8 mouse cellular contexts compared by ENCODE assay signal in the genomic region with DNA sequence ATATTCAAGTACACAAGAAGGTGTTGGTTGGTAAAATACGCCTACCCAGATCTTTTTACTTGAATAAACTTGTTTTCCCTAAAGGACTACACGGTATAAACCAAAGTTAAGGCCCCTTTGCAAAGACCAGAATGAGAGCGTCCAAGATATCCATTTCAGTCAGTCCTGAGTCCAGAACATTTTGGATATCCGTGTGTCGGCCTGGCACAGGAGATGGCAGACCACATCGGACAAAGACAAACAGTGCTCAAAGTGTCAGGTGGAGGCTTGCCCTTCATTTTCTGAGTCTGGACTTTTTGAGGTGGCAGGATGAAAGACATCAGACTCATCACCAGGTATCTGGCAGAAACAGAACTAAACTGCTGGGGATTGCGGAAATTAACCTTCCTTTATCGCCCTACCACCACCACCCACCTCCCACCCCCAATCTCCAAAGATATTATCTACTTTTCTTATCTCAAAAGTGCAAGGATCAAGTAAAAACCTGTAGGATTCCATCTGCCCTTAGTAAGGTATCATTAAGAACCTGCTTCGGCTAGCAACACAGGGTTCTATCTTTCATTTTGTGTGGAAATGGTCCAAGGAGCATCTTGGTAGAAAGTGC. TPM values are rescaled to one million over a fixed set of nuclear protein-coding genes. Genes with fewer than 3 reads are reported as not detected.
A peak's percentile ranks its signal among the peaks of the same experiment; 100 is the strongest.
DNase-seq lines count a peak whose midpoint lies in the region; ATAC-seq and TF ChIP-seq lines count a peak whose summit lies in the region.

No protein-coding gene starts in this region.

- H3K9ac ChIP-seq in neural tube, embryonic 11.5 days (ENCODE audit: low read length): no peak overlapping the region
- H3K9ac ChIP-seq in limb, embryonic 14.5 days (ENCODE audit: low read depth, low read length, severe bottlenecking): no peak overlapping the region
- peak overlapping the region; percentile 94; the same call in 1 of the 2 replicates for H3K9ac ChIP-seq in stomach, embryonic 16.5 days (ENCODE audit: low read length)

- DNase-seq in cerebellum, adult 2 months: no peak
- DNase-seq in cerebellum, postnatal 4 days (ENCODE audit: low spot score in 2 of 2): no peak
- no peak for DNase-seq in neural tube, embryonic 11.5 days (ENCODE audit: low spot score)
- no peak for DNase-seq in neural tube, embryonic 10.5 days (ENCODE audit: extremely low spot score, low spot score)
- DNase-seq in limb, embryonic 14.5 days (ENCODE audit: low spot score): no peak
- no peak for DNase-seq in Muller cell, postnatal 12 days (ENCODE audit: inconsistent ontology term)
- DNase-seq in adrenal gland, postnatal 10 days: no peak

- WGBS in cerebellum, adult 2 months: 18% methylated on average over 9 of the region's 9 CpGs
- WGBS in neural tube, embryonic 11.5 days: 45% methylated on average over 9 of the region's 9 CpGs
- 54% methylated on average over 9 of the region's 9 CpGs for WGBS in limb, embryonic 14.5 days
- 50% methylated on average over 9 of the region's 9 CpGs for WGBS in stomach, embryonic 16.5 days

- no peak for ATAC-seq in neural tube, embryonic 11.5 days (ENCODE audit: insufficient read depth, low FRiP score, low TSS enrichment)
- ATAC-seq in limb, embryonic 14.5 days (ENCODE audit: low FRiP score, low read depth): no peak
- no peak for ATAC-seq in stomach, embryonic 16.5 days (ENCODE audit: insufficient read depth, low FRiP score)

- H3K9me3 ChIP-seq in neural tube, embryonic 11.5 days (ENCODE audit: control insufficient read depth, low read length): no peaks in the 10 kb centered on the region
- H3K9me3 ChIP-seq in limb, embryonic 14.5 days (ENCODE audit: control insufficient read depth, low read length): no peaks in the 10 kb centered on the region
- H3K9me3 ChIP-seq in stomach, embryonic 16.5 days (replicated peaks; ENCODE audit: control insufficient read depth, low read length): no peaks in the 10 kb centered on the region

- H3K4me2 ChIP-seq in neural tube, embryonic 11.5 days (ENCODE audit: low read depth): peak overlapping the region; percentile 91
- peak overlapping the region; percentile 71 for H3K4me2 ChIP-seq in limb, embryonic 14.5 days (replicated peaks; ENCODE audit: low read depth, low read length, severe bottlenecking)
- peak overlapping the region; percentile 55 for H3K4me2 ChIP-seq in stomach, embryonic 16.5 days (ENCODE audit: low read depth, low read length)

- TF ChIP-seq CTCF in cerebellum, adult 2 months (IDR thresholded peaks at IDR 0.05; ENCODE audit: borderline replicate concordance, insufficient read depth, low read depth, low read length): no peak

- H3K36me3 ChIP-seq in neural tube, embryonic 11.5 days (ENCODE audit: control insufficient read depth, insufficient read depth, low read length): no peaks in the 10 kb centered on the region; the same call in 1 of the 2 replicates
- no peaks in the 10 kb centered on the region for H3K36me3 ChIP-seq in limb, embryonic 14.5 days (ENCODE audit: control insufficient read depth, insufficient read depth, low read length)
- H3K36me3 ChIP-seq in stomach, embryonic 16.5 days (ENCODE audit: control insufficient read depth, insufficient read depth, low read length): no peaks in the 10 kb centered on the region

- peaks cover 22% of the 10 kb centered on the region for H3K4me1 ChIP-seq in cerebellum, adult 2 months (ENCODE audit: control insufficient read depth, insufficient read depth, low read length)
- H3K4me1 ChIP-seq in neural tube, embryonic 11.5 days (ENCODE audit: control insufficient read depth, insufficient read depth, low read length): peaks cover 5% of the 10 kb centered on the region; the same call in 1 of the 2 replicates
- peaks cover 20% of the 10 kb centered on the region for H3K4me1 ChIP-seq in limb, embryonic 14.5 days (ENCODE audit: control insufficient read depth, insufficient read depth, low read length)
- H3K4me1 ChIP-seq in stomach, embryonic 16.5 days (ENCODE audit: control insufficient read depth, insufficient read depth, low read length): peaks cover 34% of the 10 kb centered on the region

- no peak for TF ChIP-seq POLR2A in cerebellum, adult 2 months (IDR thresholded peaks at IDR 0.05; ENCODE audit: borderline replicate concordance, insufficient read depth, low read length)
- TF ChIP-seq POLR2A in limb, embryonic 14.5 days (IDR thresholded peaks at IDR 0.05; ENCODE audit: borderline replicate concordance, extremely low read depth, insufficient read depth, insufficient read length): no peak

- H3K27me3 ChIP-seq in cerebellum, adult 2 months (ENCODE audit: control insufficient read depth, insufficient read depth, low read length): no peaks in the 10 kb centered on the region
- H3K27me3 ChIP-seq in neural tube, embryonic 11.5 days (ENCODE audit: control insufficient read depth, insufficient read depth, low read length): no peaks in the 10 kb centered on the region
- H3K27me3 ChIP-seq in limb, embryonic 14.5 days (ENCODE audit: control insufficient read depth, insufficient read depth, low read length): no peaks in the 10 kb centered on the region
- no peaks in the 10 kb centered on the region for H3K27me3 ChIP-seq in stomach, embryonic 16.5 days (ENCODE audit: control insufficient read depth, insufficient read depth, low read length)

- peak overlapping the region; percentile 62 for H3K4me3 ChIP-seq in cerebellum, adult 2 months (replicated peaks; ENCODE audit: insufficient read depth, low read depth, low read length)
- H3K4me3 ChIP-seq in neural tube, embryonic 11.5 days (ENCODE audit: low read depth, low read length): peak overlapping the region; percentile 85
- peak overlapping the region; percentile 75 for H3K4me3 ChIP-seq in limb, embryonic 14.5 days (replicated peaks; ENCODE audit: low read length)
- peak overlapping the region; percentile 96 for H3K4me3 ChIP-seq in stomach, embryonic 16.5 days (replicated peaks; ENCODE audit: low read length)

- H3K27ac ChIP-seq in cerebellum, adult 2 months (ENCODE audit: insufficient read depth, low read length): no peak overlapping the region
- H3K27ac ChIP-seq in neural tube, embryonic 11.5 days (ENCODE audit: low read depth, low read length): no peak overlapping the region
- no peak overlapping the region for H3K27ac ChIP-seq in limb, embryonic 14.5 days (replicated peaks; ENCODE audit: low read depth, low read length)
- peak overlapping the region; percentile 91; the same call in 1 of the 2 replicates for H3K27ac ChIP-seq in stomach, embryonic 16.5 days (ENCODE audit: low read length)

RNA-seq across cellular contexts. Expression of gene Ybx3, which starts 1.8 kb away (rescaled TPM):
- polyA plus RNA-seq in cerebellum, adult 2 months (2012; rRNA removed): 82.2 and 94.0 TPM in 2 replicates
- 57.0 and 62.7 TPM in 2 replicates for polyA plus RNA-seq in neural tube, embryonic 11.5 days (2014; fragmentation: Nextera tagmentation; extraction: Ambion mirVana)
- 153 and 219 TPM in 2 replicates for polyA plus RNA-seq in limb, embryonic 14.5 days (2012; rRNA removed)
- 77.9 and 88.7 TPM in 2 replicates for polyA plus RNA-seq in limb, embryonic 14.5 days (2014; fragmentation: Nextera tagmentation; extraction: Ambion mirVana)
- polyA plus RNA-seq in stomach, embryonic 16.5 days (2015; fragmentation: Nextera tagmentation; extraction: Ambion mirVana): 32.7 and 39.8 TPM in 2 replicates
- total RNA-seq in adrenal gland, postnatal 10 days (2021): 100 to 1,000 TPM; 245 to 254 TPM

RNA-seq across cellular contexts. Expression of gene Styk1, which starts 33.1 kb away (rescaled TPM):
- 0.46 and 0.68 TPM in 2 replicates for polyA plus RNA-seq in cerebellum, adult 2 months (2012; rRNA removed)
- 1.5 and 2.1 TPM in 2 replicates for polyA plus RNA-seq in neural tube, embryonic 11.5 days (2014; fragmentation: Nextera tagmentation; extraction: Ambion mirVana)
- polyA plus RNA-seq in limb, embryonic 14.5 days (2012; rRNA removed): 1.1 and 1.3 TPM in 2 replicates
- 1.1 and 1.5 TPM in 2 replicates for polyA plus RNA-seq in limb, embryonic 14.5 days (2014; fragmentation: Nextera tagmentation; extraction: Ambion mirVana)
- polyA plus RNA-seq in stomach, embryonic 16.5 days (2015; fragmentation: Nextera tagmentation; extraction: Ambion mirVana): 12.1 and 15.6 TPM in 2 replicates
- under 1 TPM; 0.36 to 0.67 TPM for total RNA-seq in adrenal gland, postnatal 10 days (2021)
